Mouse (Mus musculus) testis, adult 2 months (tissue): ENCODE measurements at regions not wholly inside any gene's neighbourhood (a gene's known extent, or its start where the extent isn't known, plus 50 kb on each side); places are given as distances from the start of the nearest gene placed in this dataset.

ENCODE experiments used
- H3K27ac ChIP-seq: fragments of 200-500 bp; 2 replicates; pipeline ENCODE4 v1.5.1; 2012; ENCODE audit warnings: low read depth, low read length; ENCODE audit not compliant: control insufficient read depth, insufficient read depth
- H3K27me3 ChIP-seq: fragments of 200-500 bp; 2 replicates; pipeline ENCODE4 v1.6.1; 2012; ENCODE audit warnings: mild to moderate bottlenecking, low read length, moderate library complexity; ENCODE audit not compliant: control insufficient read depth, insufficient read depth
- H3K36me3 ChIP-seq: fragments of 200-500 bp; 2 replicates; pipeline ENCODE4 v1.6.1; 2012; ENCODE audit warnings: mild to moderate bottlenecking, low read length; ENCODE audit not compliant: control insufficient read depth, insufficient read depth
- H3K4me1 ChIP-seq: fragments of 200-500 bp; 2 replicates; pipeline ENCODE4 v1.6.1; 2012; ENCODE audit warnings: low read length; ENCODE audit not compliant: control insufficient read depth, insufficient read depth
- H3K4me3 ChIP-seq: fragments of 200-500 bp; 2 replicates; pipeline ENCODE4 v1.5.1; 2012; ENCODE audit warnings: low read depth, mild to moderate bottlenecking, low read length, moderate library complexity, mixed read lengths; ENCODE audit not compliant: control insufficient read depth
- CTCF ChIP-seq: fragments of 200-500 bp; IDR thresholded peaks from 2 replicates; pipeline ENCODE4 v1.5.1; 2012; ENCODE audit warnings: low read depth, mild to moderate bottlenecking, inconsistent platforms, low read length, moderate library complexity; ENCODE audit not compliant: control insufficient read depth, insufficient read depth, insufficient replicate concordance
- POLR2A ChIP-seq: fragments of 200-500 bp; IDR thresholded peaks from 2 replicates; pipeline ENCODE4 v1.6.1; 2012; ENCODE audit warnings: low read depth, mild to moderate bottlenecking, inconsistent platforms, low read length, moderate library complexity; ENCODE audit not compliant: control insufficient read depth

DNA sequence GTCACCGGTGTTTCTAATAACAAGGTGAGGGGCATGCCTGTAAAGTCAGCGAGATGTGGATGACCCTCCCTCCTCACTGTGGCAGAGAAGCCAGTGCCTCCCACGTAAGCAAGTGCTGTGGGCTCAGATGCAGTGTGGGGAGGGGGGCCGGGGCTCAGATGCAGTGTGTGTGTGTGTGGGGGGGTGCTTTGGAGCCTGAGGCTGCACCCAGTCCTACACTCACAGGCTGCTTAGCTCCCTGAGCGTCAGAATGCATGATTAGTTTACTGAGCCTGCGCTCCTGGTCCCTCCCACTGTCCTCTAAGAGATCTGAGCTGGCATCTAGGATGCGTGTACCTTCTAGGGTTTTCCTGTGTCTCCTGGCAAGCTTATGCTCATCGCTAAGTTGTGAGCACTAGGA lies 170.9 kb downstream of the Shq1 start:
- H3K27me3 ChIP-seq, result no peaks in the 10 kb centered on the region
- H3K4me1 ChIP-seq, result no peaks in the 10 kb centered on the region

DNA sequence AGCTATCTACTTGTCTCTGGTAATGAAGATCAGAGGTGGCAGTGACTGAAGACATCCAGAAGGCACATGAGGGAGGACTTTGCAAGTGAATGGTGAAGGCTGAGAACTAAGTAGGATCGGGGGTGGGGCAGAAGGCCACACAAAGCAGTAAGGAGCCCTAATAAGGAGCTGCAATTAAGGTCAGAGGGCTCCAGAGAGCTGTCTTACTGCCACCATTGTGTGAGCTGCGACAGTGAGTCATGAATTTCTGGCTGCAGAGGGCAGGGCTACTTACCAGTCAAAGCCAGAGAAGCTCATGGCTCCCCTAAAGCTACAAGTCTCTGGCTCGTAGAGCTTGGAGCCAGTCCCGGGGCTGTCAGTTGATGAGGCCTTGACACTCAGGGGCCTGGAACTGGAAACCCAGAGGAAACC lies 172.1 kb downstream of the Shq1 start:
- Histone ChIP-seq H3K4me3 (no peak overlapping the region), H3K27ac (no peak overlapping the region), H3K27me3 (no peaks in the 10 kb centered on the region), H3K36me3 (no peaks in the 10 kb centered on the region), H3K4me1 (no peaks in the 10 kb centered on the region)
- TF ChIP-seq POLR2A, result no peak
- TF ChIP-seq CTCF, result no peak

More for the DNA sequence above, 170.9 kb downstream of the Shq1 start:
- no peaks in the 10 kb centered on the region for H3K36me3 ChIP-seq
- H3K27ac ChIP-seq, result no peak overlapping the region
- H3K4me3 ChIP-seq, result no peak overlapping the region
- no peak for TF ChIP-seq CTCF
- TF ChIP-seq POLR2A, result no peak

DNA sequence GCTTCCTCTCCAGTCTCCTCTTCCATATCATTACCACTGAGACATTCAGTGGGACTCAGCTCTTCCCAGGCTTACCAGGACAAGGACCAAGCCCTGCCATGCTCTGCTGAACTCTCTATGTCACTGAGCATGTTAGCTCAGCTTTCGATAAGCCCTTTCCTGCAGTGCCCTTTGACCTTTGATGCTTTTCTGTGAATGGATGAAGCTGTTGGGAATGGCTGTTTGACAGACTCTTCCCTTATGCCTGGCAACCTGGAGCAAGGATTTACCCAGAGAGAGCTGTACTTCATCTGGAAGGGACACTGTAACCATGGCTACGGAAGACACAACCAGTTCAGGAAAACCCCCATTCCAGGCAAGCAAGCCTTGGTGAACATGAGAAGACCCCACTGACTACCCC lies 172.8 kb downstream of the Shq1 start:
- Histone ChIP-seq H3K4me3 (no peak overlapping the region), H3K27me3 (no peaks in the 10 kb centered on the region), H3K27ac (no peak overlapping the region), H3K36me3 (no peaks in the 10 kb centered on the region), H3K4me1 (no peaks in the 10 kb centered on the region)
- TF ChIP-seq POLR2A, result no peak
- TF ChIP-seq CTCF, result no peak

DNA sequence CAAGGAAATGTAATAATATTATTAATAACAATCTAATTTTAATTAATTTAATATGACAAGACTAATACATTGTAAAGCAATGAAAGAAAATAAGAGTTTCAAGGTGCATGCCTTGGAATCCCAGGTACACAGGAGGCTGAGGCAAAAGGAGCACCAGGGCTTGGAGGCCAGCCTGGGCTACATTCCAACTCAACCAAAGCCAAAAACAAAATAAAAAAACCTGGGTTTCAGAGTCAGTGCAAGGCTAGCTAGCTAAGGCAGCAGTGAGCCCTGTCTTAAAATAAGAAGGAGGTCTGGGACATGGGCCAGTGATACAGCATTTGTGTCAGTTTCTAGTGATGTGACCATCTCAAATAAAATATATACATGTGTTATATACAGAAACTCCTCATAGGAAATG lies 174.8 kb downstream of the Shq1 start:
- Histone ChIP-seq H3K4me1 (no peaks in the 10 kb centered on the region), H3K36me3 (no peaks in the 10 kb centered on the region), H3K4me3 (no peak overlapping the region), H3K27ac (no peak overlapping the region), H3K27me3 (no peaks in the 10 kb centered on the region)
- TF ChIP-seq POLR2A (no peak), CTCF (no peak)

DNA sequence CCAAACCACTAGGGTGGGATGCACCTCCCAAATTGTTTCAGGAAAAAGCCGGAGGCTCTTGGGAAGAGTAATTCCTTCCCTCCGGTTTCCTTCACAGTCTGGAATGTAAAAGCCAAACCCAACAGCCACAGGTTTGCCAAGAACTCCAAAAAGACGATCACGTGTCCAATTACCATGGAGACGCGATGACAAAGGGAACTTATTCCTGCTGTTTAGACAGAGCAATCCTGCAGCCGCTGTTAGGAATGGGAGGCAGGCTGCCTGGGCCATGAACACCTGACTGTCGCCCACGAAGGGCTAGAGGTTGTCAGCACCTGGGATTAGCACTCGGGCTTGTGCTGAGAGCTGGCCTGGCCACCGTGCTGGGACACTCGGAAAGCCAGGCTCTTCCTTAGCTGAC lies 175.8 kb downstream of the Shq1 start:
- TF ChIP-seq POLR2A, result no peak
- no peak for TF ChIP-seq CTCF
- Histone ChIP-seq H3K4me1 (no peaks in the 10 kb centered on the region), H3K27me3 (no peaks in the 10 kb centered on the region), H3K36me3 (no peaks in the 10 kb centered on the region), H3K27ac (no peak overlapping the region), H3K4me3 (no peak overlapping the region)

DNA sequence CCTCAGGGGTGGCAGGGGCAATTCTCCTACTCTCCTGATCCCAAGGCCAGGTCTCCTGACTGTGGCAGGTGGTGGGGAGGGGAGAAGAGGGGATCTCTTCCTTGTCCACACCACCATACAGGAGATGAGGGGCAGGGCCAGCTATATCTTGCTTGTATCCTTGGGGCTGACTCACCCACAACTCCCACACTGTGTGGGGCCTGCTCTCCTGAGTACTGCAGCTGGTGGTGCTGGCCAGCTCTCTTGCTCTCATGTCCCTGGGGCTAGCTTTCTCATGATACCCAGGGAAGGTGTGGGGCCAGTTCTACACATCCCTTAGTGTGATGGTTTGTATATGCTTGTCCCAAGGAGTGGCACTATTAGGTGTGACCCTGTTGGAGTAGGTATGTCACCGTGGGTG lies 177.4 kb downstream of the Shq1 start:
- Histone ChIP-seq H3K27ac (no peak overlapping the region), H3K36me3 (no peaks in the 10 kb centered on the region), H3K4me1 (no peaks in the 10 kb centered on the region), H3K27me3 (no peaks in the 10 kb centered on the region), H3K4me3 (no peak overlapping the region)
- TF ChIP-seq CTCF (no peak), POLR2A (no peak)

DNA sequence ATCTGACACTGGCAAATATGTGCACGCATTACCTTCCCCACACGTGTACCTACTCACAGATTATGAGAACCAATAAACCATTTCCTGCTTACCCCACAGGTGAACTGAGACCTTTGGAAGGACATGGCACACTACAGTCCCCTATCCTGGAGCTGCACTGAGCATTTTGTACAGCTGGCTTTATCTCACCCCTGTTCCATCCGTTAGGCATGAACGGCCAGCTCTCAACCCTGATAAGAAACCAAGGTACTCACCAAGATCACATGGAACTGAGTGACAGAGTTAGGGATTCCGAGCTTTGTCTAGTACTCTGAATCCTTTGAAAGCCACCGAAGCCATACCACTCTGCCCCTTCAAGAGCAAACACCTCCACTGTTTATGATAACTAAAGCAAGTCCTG lies 179.1 kb downstream of the Shq1 start:
- Histone ChIP-seq H3K4me3 (no peak overlapping the region), H3K4me1 (no peaks in the 10 kb centered on the region), H3K27me3 (no peaks in the 10 kb centered on the region), H3K36me3 (no peaks in the 10 kb centered on the region), H3K27ac (no peak overlapping the region)
- TF ChIP-seq POLR2A (no peak), CTCF (no peak)
